Mouse (Mus musculus) kidney, postnatal 4 days (tissue): Measurements from ENCODE around the gene Agbl1.

ENCODE experiments used
- DNase-seq, 2 experiments: peaks; one replicate each; pipeline ENCODE4 v3.0.0; 2021; ENCODE audit warnings: mixed read lengths in 2 of 2

Gene Agbl1

GRCm38 (mm10) chr7:76971334-76971733 is 741.6 kb downstream of the Agbl1 start:
- peak; percentile 20 to 23 for DNase-seq

GRCm38 (mm10) chr7:77009571-77009970 is 779.9 kb downstream of the Agbl1 start:
- DNase-seq = no peak

GRCm38 (mm10) chr7:77029019-77029418 is 799.3 kb downstream of the Agbl1 start:
- DNase-seq = peak in 1 of 2 experiments; percentile 1

GRCm38 (mm10) chr7:77076033-77076432 is 846.3 kb downstream of the Agbl1 start:
- DNase-seq = no peak

GRCm38 (mm10) chr7:77087266-77087665 is 857.6 kb downstream of the Agbl1 start:
- DNase-seq = no peak

- DNase-seq = no peak
Observed at GRCm38 (mm10) chr7:77095153-77095552, 865.5 kb downstream of the Agbl1 start.

GRCm38 (mm10) chr7:77114021-77114420 is 884.3 kb downstream of the Agbl1 start:
- DNase-seq = no peak

GRCm38 (mm10) chr7:77129045-77129444 is 899.4 kb downstream of the Agbl1 start:
- DNase-seq = no peak

- no peak for DNase-seq
Observed at GRCm38 (mm10) chr7:77131950-77132349, 902.3 kb downstream of the Agbl1 start.

- peak; percentile 60 for DNase-seq
Observed at GRCm38 (mm10) chr7:77132615-77133420, 903.1 kb downstream of the Agbl1 start.

GRCm38 (mm10) chr7:77134860-77135259 is 905.2 kb downstream of the Agbl1 start:
- DNase-seq = no peak

- DNase-seq = no peak
Observed at GRCm38 (mm10) chr7:77138707-77139106, 909.0 kb downstream of the Agbl1 start.

GRCm38 (mm10) chr7:77147527-77147926 is 917.8 kb downstream of the Agbl1 start:
- DNase-seq = no peak

- no peak for DNase-seq
Observed at GRCm38 (mm10) chr7:77148820-77149219, 919.1 kb downstream of the Agbl1 start.

- no peak for DNase-seq
Observed at GRCm38 (mm10) chr7:77149846-77150245, 920.2 kb downstream of the Agbl1 start.

GRCm38 (mm10) chr7:77152393-77152792 is 922.7 kb downstream of the Agbl1 start:
- no peak for DNase-seq

- DNase-seq = no peak
Observed at GRCm38 (mm10) chr7:77152909-77153308, 923.2 kb downstream of the Agbl1 start.

- DNase-seq = no peak
Observed at GRCm38 (mm10) chr7:77164921-77165320, 935.2 kb downstream of the Agbl1 start.
